Mouse (Mus musculus): ENCODE measurements around the gene Vmn1r199.
"Not testable (repeated sequence)": the region's sequence is repeated elsewhere in the genome, so short reads cannot be mapped to it uniquely, and the experiment has no call there.

Gene Vmn1r199

DNA sequence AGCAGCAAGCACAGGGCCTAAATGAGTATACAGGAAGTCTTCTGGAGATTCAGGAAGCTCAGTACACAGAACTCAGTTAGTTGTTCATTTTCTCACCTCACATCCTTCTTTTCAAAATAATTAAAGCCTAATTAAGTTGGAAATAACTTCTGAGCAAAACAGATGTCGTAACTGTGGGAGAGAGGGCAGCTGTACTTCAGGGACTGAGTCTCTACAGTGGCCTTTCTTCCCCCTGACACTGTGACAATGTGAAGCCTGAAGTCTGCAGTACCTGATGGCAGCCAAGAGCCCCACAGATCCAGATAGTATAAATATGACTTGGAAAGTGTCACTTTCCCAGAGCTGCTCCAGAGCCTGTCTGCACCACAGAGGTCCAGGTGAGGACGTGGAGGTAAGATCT lies at the start of gene Vmn1r199:
Gene Vmn1r199 (plus strand): TSS at position 301 of the 400 bp plus-strand sequence.
- no peak for DNase-seq (ENCODE audit: low read depth, low spot score)

DNA sequence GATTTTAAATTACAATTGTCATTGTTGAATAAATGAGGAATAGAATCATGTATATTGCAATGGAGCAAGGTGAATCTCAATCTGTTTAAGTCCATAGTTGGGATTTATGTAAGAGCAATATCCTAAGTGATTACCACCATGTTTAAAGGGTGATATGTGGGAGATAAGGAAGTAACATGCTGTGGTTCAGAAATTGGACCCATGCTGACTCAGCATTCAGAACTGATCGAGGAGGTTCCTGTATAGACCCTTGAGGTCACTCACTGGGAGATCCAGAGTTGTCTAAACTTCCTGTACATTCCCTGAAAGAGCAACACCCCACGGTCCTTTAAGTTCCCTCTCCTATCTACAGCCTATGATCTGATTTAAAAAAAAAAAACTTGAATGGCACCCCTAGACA lies 46.3 kb upstream of the Vmn1r199 start:
- no peak for DNase-seq (ENCODE audit: low read depth, low spot score)

DNA sequence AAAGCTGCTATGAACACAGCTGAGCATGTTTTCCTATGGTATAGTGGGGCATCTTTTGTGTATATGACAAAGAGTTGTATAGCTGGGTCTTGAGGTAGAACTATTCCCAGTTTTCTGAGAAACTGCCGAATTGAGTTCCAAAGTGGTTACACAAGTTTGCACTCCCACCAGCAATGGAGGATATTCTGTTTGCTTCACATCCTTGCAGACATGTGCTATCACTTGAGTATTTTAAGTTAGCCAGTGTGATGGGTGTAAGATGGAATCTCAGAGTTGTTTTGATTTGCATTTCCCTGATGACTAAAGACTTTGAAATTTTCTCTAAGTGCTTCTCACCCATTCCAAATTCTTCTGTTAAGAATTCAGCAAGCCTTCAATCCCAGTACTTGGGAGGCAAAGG lies 44.1 kb upstream of the Vmn1r199 start:
- DNase-seq (ENCODE audit: low read depth, low spot score), result no peak

DNA sequence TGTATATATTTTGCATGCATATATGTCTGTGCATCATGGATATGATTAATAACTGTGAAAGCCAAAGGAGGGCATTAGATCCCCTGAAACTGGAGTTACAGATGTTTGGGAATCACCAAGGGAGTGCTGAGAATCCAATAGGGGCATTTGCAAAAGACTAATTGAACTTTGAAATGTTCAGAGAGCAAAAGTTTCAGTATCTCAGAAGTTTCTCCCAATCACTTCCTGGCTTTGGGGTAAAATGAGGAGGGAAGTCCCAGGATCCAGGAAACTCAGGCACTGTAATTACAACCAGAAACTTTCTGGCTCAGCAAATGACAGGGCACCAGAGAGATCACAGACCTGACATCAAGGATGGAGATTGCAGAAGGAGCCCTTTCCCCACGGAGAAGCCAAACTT lies 29.6 kb upstream of the Vmn1r199 start, which contains the start of gene Vmn1r198:
Gene Vmn1r198 (plus strand): TSS at position 301 of the 400 bp plus-strand sequence.
- DNase-seq (ENCODE audit: low read depth, low spot score), result no peak

DNA sequence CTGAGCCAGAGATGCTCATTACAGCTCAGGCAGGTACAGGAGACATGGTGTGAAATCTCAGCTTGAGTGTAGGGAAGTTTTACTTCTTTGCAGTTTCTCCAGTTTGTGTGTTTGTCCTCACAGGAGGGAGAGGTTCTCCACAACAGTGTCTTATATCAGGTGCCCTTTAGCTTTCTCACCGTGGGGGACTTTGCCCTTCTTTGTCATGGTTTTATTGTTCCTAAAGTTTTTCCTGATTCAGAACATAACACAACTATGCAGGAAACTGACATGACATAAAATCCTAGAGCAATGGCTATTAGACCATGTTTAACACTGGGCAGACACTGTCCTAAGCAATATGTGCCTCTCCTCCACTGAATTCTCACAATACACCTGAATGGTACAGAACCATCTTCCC lies 28.8 kb upstream of the Vmn1r199 start:
- no peak for DNase-seq (ENCODE audit: low read depth, low spot score)

DNA sequence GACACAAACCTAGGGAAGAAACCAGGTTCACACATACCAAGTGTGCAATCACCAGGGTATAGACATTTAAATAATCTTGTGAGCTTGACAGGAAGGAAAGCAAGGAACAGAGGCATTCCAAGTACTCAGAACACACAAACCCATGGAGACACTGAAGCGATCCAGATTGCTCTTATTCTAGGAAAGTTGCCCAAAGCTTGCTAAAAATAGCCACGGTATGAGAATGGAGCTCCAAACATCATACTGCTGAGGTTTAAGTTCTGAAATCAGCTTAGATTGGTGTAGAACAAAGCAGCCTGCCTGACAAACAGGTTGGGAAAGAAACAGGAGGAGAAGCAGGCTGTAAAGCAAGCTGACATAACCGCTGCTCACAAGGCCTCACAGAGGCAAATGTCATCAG lies 1.5 kb downstream of the Vmn1r199 start:
- not testable (repeated sequence) for DNase-seq (ENCODE audit: low read depth, low spot score)

DNA sequence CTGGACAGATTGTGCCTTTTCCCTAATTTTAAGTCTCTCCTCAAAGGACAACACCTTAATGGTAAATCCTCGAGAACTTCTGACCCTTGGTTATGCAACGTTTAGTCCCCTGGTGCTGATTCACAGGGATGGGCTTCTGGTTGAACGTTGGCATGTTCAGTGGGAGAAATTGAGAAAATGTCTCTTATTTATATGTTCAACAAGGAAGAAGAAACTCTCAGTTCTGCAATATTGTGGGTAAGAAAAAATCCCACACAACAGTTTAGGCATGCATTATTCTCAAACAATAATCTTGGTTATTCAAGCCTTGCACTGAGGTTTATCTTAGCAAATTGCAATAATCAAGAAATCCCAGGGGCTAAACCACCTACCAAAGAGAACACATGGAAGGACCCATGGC lies 3.8 kb downstream of the Vmn1r199 start:
- no peak for DNase-seq (ENCODE audit: low read depth, low spot score)

DNA sequence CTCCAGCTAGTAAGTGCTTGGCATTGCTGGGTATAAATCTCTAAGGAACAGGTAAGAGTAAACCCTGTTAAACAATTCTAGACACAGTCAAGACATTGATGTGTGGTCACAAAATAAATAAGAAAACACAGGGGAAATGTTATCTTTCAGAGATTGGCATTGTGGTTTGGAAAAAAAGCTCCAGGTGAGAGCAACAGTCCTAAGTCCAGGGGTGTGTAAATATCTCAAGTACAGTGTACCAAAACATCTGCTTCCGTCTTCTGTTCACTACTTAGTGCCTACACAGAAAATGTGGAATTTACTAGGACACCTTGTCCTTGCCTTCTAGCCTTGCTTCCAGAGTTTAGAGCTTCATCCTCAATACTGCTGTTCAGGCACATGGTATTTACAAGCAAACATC lies 7.4 kb downstream of the Vmn1r199 start:
- no peak for DNase-seq (ENCODE audit: low read depth, low spot score)

DNA sequence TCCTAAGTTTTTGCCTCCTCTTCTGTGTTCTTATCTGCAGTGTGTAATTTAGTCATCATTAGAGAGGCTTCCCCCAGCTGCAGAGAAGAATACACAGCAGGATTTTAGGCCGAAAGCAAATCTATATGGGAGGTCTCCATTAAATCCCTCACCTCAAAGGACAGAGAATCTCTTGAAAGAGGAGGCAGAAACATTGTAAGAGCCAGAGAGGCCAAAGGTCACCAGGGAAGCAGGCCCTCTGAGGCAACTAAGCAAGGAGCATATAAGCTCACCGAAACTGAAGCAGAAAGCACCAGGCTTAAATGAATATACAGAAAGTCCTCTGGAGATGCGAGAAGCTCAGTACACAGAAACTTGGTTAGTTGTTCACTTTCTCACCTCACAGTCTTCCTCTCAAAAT lies 10.5 kb downstream of the Vmn1r199 start, which contains the start of gene Vmn1r200:
Gene Vmn1r200 (plus strand): TSS at position 301 of the 400 bp plus-strand sequence.
- no peak for DNase-seq (ENCODE audit: low read depth, low spot score)

DNA sequence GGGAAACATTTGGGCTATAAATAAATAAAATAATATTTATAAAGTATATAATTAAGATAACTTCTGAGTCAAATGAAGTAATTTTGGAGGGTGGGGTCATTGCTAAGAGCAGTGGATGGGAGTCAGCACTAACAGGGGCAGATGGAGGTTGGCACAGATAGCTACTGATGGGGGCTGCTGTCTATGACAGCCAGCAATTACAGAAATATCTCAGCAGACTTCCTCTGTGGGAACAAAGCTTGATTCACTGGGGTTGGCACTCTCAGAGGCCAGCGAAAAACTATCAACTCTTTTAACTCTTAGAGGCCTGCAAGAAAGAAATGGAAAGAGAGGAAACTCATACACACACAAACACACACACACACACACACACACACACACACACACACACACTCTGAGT lies 23.4 kb downstream of the Vmn1r199 start:
- DNase-seq (ENCODE audit: low read depth, low spot score), result no peak
